Mouse (Mus musculus) lung, postnatal 4 days (tissue): Measurements from ENCODE around the gene Sema4d.
A peak's percentile ranks its signal among the peaks of the same experiment; 100 is the strongest.

ENCODE experiments used
- DNase-seq, 2 experiments: peaks; one replicate each; pipeline ENCODE4 v3.0.0; 2021

The Sema4d gene

GRCm38 (mm10) chr13:51725446-51725845, 68.1 kb downstream of the Sema4d start:
- no peak for DNase-seq

GRCm38 (mm10) chr13:51724566-51724965, 69.0 kb downstream of the Sema4d start:
- no peak for DNase-seq

GRCm38 (mm10) chr13:51723114-51723513, 70.4 kb downstream of the Sema4d start:
- no peak for DNase-seq

GRCm38 (mm10) chr13:51720556-51720955, 73.0 kb downstream of the Sema4d start:
- no peak for DNase-seq

GRCm38 (mm10) chr13:51719256-51719655, 74.3 kb downstream of the Sema4d start:
- no peak for DNase-seq

GRCm38 (mm10) chr13:51716350-51717263, 76.9 kb downstream of the Sema4d start:
- DNase-seq = peak in 1 of 2 experiments; percentile 62

GRCm38 (mm10) chr13:51712022-51712421, 81.5 kb downstream of the Sema4d start:
- DNase-seq = no peak

- peak; percentile 74 to 75 for DNase-seq
Observed at GRCm38 (mm10) chr13:51710738-51711137, 82.8 kb downstream of the Sema4d start.

- no peak for DNase-seq
Observed at GRCm38 (mm10) chr13:51705882-51706854, 87.4 kb downstream of the Sema4d start.

GRCm38 (mm10) chr13:51703893-51704292, 89.7 kb downstream of the Sema4d start:
- DNase-seq = no peak

- DNase-seq = no peak
Observed at GRCm38 (mm10) chr13:51698318-51698717, 95.2 kb downstream of the Sema4d start.

GRCm38 (mm10) chr13:51697897-51698296, 95.7 kb downstream of the Sema4d start:
- DNase-seq = no peak

- no peak for DNase-seq
Observed at GRCm38 (mm10) chr13:51697455-51697854, 96.1 kb downstream of the Sema4d start.

GRCm38 (mm10) chr13:51696481-51696880, 97.1 kb downstream of the Sema4d start:
- no peak for DNase-seq

- DNase-seq = no peak
Observed at GRCm38 (mm10) chr13:51688688-51689087, 104.9 kb downstream of the Sema4d start.

GRCm38 (mm10) chr13:51686966-51687365, 106.6 kb downstream of the Sema4d start:
- DNase-seq = no peak

- peak in 1 of 2 experiments; percentile 8 for DNase-seq
Observed at GRCm38 (mm10) chr13:51685290-51685966, 108.1 kb downstream of the Sema4d start.

- DNase-seq = no peak
Observed at GRCm38 (mm10) chr13:51681634-51682033, 111.9 kb downstream of the Sema4d start.

GRCm38 (mm10) chr13:51681076-51681475, 112.5 kb downstream of the Sema4d start:
- DNase-seq = no peak

- no peak for DNase-seq
Observed at GRCm38 (mm10) chr13:51679332-51679731, 114.2 kb downstream of the Sema4d start.

GRCm38 (mm10) chr13:51678687-51679086, 114.9 kb downstream of the Sema4d start:
- DNase-seq = no peak

GRCm38 (mm10) chr13:51677630-51678185, 115.8 kb downstream of the Sema4d start:
- no peak for DNase-seq
